Mouse (Mus musculus) intestine, embryonic 16.5 days (tissue): ENCODE data around the gene Smtnl1. TPM values are rescaled to one million over a fixed set of nuclear protein-coding genes. Genes with fewer than 3 reads are reported as not detected.
A peak's percentile ranks its signal among the peaks of the same experiment; 100 is the strongest.

ENCODE experiments used
- ATAC-seq: fragments of 200-750 bp; cut with Nextera tagmentation; 2 replicates; pipeline ENCODE4 v1.8.0; 2017; ENCODE audit warnings: moderate TSS enrichment, moderate library complexity
- H3K27ac ChIP-seq: fragments of 300-500 bp; sonication (generic); 2 replicates; pipeline ENCODE4 v1.5.1; 2014; ENCODE audit warnings: mild to moderate bottlenecking, low read length
- H3K27me3 ChIP-seq: fragments of 300-500 bp; sonication (generic); replicated peaks from 2 replicates; pipeline ENCODE4 v1.6.1; 2014; ENCODE audit warnings: low read length, control low read depth, mixed read lengths; ENCODE audit not compliant: control insufficient read depth, insufficient read depth
- H3K36me3 ChIP-seq: fragments of 300-500 bp; sonication (generic); 2 replicates; pipeline ENCODE4 v1.6.1; 2014; ENCODE audit warnings: low read length, control low read depth; ENCODE audit not compliant: control insufficient read depth, insufficient read depth
- H3K4me1 ChIP-seq: fragments of 300-500 bp; sonication (generic); 2 replicates; pipeline ENCODE4 v1.6.1; 2014; ENCODE audit warnings: low read length, control low read depth, mixed read lengths; ENCODE audit not compliant: control insufficient read depth, insufficient read depth
- H3K4me2 ChIP-seq: fragments of 300-500 bp; sonication (generic); 2 replicates; pipeline ENCODE4 v1.6.1; 2014; ENCODE audit warnings: low read depth, low read length, control low read depth
- H3K4me3 ChIP-seq: fragments of 300-500 bp; sonication (generic); 2 replicates; pipeline ENCODE4 v1.5.1; 2014; ENCODE audit warnings: mild to moderate bottlenecking, low read length
- H3K9ac ChIP-seq: fragments of 300-500 bp; sonication (generic); 2 replicates; pipeline ENCODE4 v1.6.1; 2014; ENCODE audit warnings: low read depth, low read length
- H3K9me3 ChIP-seq: fragments of 300-500 bp; sonication (generic); 2 replicates; pipeline ENCODE4 v1.6.1; 2016; ENCODE audit warnings: low read length, control low read depth; ENCODE audit not compliant: control insufficient read depth
- WGBS: fragments of 180-500 bp; shearing (Covaris S2); extraction: QIAGEN DNeasy Blood & Tissue Kit; methylation state at CpG from one replicate; pipeline ENCODE4 v1.1.7; 2014; 5-methylcytosine and 5-hydroxymethylcytosine counted together
- polyA plus RNA-seq: library from polyadenylated mRNA; unstranded; fragments of >200 nt; fragmentation: Nextera tagmentation; extraction: Ambion mirVana; gene quantifications from 2 replicates; pipeline ENCODE4 v1.2.1, GENCODE M21; 2015

The Smtnl1 gene
- polyA plus RNA-seq, 1 experiment from 2014 or later: 0.17 TPM

DNA sequence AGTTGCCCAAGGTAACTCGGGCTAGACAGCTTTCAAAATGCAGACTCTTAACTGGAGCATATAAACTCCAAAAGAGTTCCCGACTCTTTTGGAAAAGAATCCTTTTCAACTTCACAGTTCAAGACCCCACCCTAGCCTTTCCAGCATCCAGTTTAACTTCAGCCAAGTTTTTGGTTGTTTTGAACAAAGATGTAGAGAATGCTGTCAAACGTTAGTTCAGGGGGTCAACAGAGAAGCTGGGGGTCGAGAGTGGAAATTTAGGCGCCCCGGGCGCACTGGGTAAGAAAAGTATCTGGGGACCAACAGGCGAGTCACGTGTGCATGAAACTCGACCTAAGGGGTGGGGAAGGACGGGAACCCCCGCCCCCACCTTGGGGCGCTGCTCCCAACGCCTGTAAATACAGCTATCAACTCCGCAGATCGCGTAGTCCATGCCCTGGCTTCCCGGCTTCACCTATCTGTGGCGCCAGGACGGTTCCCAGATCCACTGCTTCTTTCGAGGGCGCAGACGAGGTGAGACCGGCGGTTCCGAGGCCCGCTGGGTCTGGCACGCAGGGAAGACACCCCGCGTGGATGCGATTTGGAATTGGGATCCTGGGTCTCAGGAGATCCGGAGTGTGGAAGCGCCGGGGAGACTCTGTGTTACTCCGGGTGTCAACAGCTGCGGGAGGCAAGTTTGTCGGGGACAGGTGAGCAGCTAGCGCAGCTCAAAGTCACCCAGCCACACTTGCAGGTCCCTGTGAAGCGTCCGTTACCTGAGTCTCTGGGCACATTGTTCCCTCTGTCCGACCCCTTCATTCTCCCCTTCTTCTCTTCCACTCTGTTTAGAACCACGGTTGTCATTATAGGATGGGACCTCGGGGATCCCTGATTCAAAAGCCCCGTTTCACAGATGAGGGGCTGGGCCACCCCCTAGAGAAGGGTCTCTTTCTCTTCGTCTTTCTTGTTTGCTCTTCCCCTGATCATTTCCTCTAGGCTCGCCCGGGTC lies 16.8 kb upstream of the Smtnl1 start:
- Histone ChIP-seq H3K27ac (peak overlapping the region; percentile 83), H3K4me3 (peak overlapping the region; percentile 73), H3K4me2 (peak overlapping the region; percentile 97), H3K4me1 (peaks cover 25% of the 10 kb centered on the region), H3K9me3 (no peaks in the 10 kb centered on the region), H3K9ac (peak overlapping the region; percentile 86), H3K27me3 (no peaks in the 10 kb centered on the region), H3K36me3 (no peaks in the 10 kb centered on the region)
- ATAC-seq: peak; percentile 49
- under 1% methylated on average over 47 of the region's 47 CpGs for WGBS

DNA sequence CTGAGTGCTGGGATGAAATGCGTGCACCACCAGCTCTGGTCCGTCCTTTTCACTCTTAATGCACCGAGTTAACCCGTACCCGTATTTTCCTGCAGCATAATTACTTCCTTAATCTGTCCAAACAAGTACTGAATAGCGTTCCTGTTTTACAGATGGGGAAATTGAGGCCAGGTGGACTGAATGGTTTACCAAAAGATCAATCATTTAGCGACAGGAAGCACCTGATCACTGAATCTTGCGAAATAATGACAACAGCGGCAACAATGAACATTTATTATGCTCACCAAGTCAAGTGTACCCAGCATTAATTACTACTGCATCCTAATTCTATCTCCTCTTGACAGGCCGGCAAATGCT lies 16.1 kb upstream of the Smtnl1 start, which contains the start of gene Slc43a1:
Slc43a1 (plus strand) TSS at position 258 of the 357 bp plus-strand sequence.
- 31% methylated on average over 10 of the region's 10 CpGs for WGBS
- H3K9ac ChIP-seq: peak within 1 kb of the TSS; percentile 86
- H3K36me3 ChIP-seq: no peaks in the 10 kb centered on the region
- ATAC-seq: no peak
- no peaks in the 10 kb centered on the region for H3K27me3 ChIP-seq
- H3K27ac ChIP-seq: peak within 1 kb of the TSS; percentile 83
- H3K9me3 ChIP-seq: no peaks in the 10 kb centered on the region
- peak within 1 kb of the TSS; percentile 73 for H3K4me3 ChIP-seq
- peak within 1 kb of the TSS; percentile 97 for H3K4me2 ChIP-seq
- H3K4me1 ChIP-seq: peaks cover 25% of the 10 kb centered on the region

DNA sequence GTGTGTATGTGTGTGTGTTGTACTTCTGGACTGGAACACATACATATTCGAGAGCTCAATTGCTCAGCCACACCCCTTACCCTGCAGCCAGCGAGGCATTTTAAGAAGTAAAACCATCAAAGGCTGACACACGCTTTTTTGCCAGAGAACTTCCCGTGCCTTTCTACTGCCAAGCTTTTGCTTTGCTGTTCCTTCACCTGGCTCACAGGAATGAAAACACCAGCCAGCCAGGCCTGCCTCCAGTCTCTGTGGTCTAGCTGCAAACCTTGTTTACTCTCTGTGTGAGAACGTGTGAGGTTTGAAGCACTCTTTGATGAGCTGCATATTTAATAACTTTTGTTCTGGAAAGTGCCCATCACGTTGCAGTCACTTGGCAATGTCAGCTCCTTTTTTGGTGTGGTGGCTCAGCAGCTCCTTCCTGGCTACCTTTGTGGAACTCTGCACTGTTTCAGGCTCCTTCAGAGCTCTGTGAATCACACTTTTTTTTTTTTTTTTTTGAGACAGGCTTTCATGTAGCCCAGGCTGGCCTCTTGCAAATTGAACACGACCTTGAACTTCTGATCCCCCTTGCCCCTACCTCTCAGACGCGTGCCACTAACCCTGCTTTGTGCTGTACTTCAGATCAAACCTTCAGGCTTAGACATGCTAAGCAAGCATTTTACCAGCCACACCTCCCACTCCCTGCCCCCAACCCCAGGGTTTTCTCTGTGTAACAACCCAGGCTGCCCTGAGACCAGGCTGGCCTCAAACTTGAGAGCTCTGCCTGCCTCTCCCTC lies 15.6 kb upstream of the Smtnl1 start:
- H3K4me3 ChIP-seq: no peak overlapping the region
- H3K9ac ChIP-seq: no peak overlapping the region
- WGBS: 37% methylated on average over 9 of the region's 9 CpGs
- H3K4me1 ChIP-seq: peaks cover 25% of the 10 kb centered on the region
- ATAC-seq: no peak
- H3K36me3 ChIP-seq: no peaks in the 10 kb centered on the region
- no peak overlapping the region for H3K4me2 ChIP-seq
- no peaks in the 10 kb centered on the region for H3K27me3 ChIP-seq
- no peak overlapping the region for H3K27ac ChIP-seq
- no peaks in the 10 kb centered on the region for H3K9me3 ChIP-seq

DNA sequence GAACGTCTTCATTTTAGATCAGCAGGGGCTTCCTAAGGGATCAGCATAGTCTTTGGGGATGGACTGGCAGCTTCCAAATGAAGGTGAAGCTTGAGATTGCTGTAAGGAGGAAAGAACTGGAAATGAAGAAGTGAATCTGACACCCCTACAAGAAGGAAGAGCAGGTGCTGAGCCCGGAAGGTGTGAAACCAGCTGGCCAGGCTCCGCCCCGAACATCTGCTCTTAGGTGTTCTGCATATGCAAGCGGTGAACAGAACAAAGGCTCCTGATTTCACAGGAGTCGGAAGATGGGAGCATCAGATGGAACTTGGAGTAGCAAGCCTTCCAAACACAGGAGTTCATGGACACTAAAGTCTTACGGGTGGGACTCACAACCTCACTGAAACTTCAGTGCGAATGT lies 14.7 kb upstream of the Smtnl1 start:
- no peaks in the 10 kb centered on the region for H3K9me3 ChIP-seq
- 58% methylated on average over 8 of the region's 8 CpGs for WGBS
- H3K4me3 ChIP-seq: no peak overlapping the region
- no peak for ATAC-seq
- H3K27ac ChIP-seq: no peak overlapping the region
- peaks cover 25% of the 10 kb centered on the region for H3K4me1 ChIP-seq
- H3K4me2 ChIP-seq: no peak overlapping the region
- no peaks in the 10 kb centered on the region for H3K27me3 ChIP-seq
- no peak overlapping the region for H3K9ac ChIP-seq
- H3K36me3 ChIP-seq: no peaks in the 10 kb centered on the region

DNA sequence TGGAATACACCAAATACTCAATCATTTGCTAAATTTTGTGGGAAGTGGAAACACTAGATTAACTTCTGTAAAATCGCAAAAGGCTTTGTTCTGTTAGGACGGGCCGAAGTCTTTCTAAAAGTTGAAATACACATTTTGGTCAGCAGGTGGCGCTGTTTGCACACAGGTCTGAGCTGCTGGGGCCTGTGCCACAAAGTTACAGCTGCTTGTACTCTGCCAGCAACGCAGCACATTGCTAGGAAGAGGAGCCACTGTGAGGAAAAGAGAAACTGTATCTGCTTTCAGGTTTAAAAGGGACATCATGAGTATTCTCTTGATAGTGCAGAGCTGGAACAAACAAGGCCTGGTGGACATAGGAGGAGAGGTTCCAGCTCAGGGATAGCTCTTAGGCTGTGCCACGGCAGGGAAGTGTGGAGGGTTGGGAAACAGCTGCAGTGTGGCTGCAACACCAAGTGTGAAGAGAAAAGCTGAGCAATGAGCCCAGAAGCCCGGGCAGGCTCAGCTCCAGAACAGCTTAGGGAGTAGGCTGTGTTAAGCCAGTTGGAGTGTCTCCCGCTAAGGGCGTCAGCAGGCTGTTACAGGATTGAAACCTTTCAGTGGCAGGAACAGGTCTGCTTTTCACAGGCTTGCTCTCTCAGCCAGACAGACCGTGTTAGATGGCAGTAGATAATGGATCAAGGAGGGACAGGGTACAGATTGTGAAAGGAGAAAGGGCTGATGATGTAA lies 9.4 kb upstream of the Smtnl1 start:
- Histone ChIP-seq H3K4me3 (no peak overlapping the region), H3K36me3 (no peaks in the 10 kb centered on the region), H3K4me1 (peaks cover 10% of the 10 kb centered on the region), H3K27me3 (no peaks in the 10 kb centered on the region), H3K27ac (peak overlapping the region; percentile 62), H3K4me2 (no peak overlapping the region), H3K9me3 (no peaks in the 10 kb centered on the region), H3K9ac (peak overlapping the region; percentile 31; the same call in 1 of the 2 replicates)
- peak; percentile 73 for ATAC-seq
- 29% methylated on average over 10 of the region's 10 CpGs for WGBS

DNA sequence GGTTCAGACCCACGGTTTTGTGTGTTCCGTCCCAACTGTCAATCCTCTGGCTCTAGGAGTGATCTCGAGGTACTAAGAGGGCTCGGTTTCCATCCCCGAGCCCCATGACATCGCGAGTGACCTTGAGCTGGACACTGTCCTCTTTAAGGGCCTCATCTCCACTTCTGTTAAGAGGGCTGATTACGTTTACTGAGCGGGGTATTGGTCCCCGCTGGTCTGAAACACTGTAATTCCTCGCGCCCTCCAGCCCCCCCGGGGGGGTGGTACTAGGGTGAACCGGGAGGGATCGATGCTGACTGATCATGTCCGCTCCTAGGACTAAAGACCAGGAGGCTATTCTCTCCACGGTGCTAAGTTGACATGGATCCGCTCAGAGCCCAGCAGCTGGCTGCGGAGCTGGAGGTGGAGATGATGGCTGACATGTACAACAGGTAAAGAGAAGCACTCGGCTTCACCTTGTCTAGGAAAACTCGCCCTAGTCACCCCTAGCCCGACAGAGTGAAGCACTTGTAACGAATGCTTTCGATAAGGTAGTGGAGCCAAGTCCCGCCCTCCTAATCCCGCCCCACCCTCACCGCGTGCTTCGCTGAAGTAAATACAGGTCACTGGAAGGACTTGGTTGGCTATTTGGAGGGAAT lies 5.0 kb upstream of the Smtnl1 start:
- H3K4me1 ChIP-seq: peaks cover 12% of the 10 kb centered on the region
- H3K27ac ChIP-seq: peak overlapping the region; percentile 65
- H3K9ac ChIP-seq: peak overlapping the region; percentile 77
- H3K36me3 ChIP-seq: no peaks in the 10 kb centered on the region
- peak; percentile 71 for ATAC-seq
- peak overlapping the region; percentile 94 for H3K4me2 ChIP-seq
- under 1% methylated on average over 29 of the region's 29 CpGs for WGBS
- no peaks in the 10 kb centered on the region for H3K9me3 ChIP-seq
- H3K27me3 ChIP-seq: no peaks in the 10 kb centered on the region
- H3K4me3 ChIP-seq: peak overlapping the region; percentile 90

DNA sequence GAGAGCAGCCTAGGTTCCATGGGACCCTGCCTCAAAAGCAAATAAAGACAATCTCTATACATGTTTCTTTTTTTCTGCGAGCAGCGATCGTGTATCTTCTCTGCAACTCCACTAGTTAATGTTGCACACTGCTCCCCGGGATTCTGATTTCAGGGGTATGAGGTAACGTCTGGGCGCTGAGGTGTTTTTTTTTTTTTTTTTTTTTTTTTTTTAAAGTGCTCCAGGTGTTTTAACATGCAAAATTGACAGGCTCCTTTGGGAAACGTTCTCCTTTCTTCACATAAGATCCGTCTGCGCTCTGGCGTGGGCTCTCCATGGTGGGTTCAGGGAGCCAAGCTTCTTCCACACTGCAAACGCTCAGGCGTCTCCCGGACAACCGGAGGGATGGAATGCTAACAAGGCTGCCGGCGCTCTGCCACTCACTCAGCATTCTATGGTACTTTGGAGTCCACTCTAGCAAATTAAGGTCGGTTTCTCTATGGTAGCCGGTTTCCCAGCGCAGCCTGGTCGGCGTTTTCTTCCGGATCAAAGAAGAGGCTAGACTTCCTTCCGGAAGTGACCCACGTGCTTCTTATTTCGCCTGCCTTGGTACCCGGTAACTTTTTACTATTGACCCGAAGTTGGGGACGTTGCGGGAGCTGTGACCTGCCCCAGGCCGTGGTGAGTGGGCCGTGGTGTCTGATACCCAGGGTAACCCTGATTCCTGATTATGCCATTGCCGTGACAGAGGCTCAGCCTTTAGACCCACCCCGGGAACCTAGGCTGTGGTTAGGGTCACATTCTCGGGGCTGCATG lies 4.2 kb upstream of the Smtnl1 start, which contains the start of gene Timm10:
Timm10 (plus strand) TSS at position 510 of the 795 bp plus-strand sequence.
- Histone ChIP-seq H3K27me3 (no peaks in the 10 kb centered on the region), H3K36me3 (no peaks in the 10 kb centered on the region), H3K9ac (peak within 1 kb of the TSS; percentile 77), H3K4me2 (peak within 1 kb of the TSS; percentile 94), H3K9me3 (no peaks in the 10 kb centered on the region), H3K4me3 (peak within 1 kb of the TSS; percentile 90), H3K4me1 (0 out of 2 replicates have a peak, but pooled peaks cover 6% of the 10 kb centered on the region), H3K27ac (peak within 1 kb of the TSS; percentile 65)
- ATAC-seq: peak; percentile 86
- WGBS: under 1% methylated on average over 34 of the region's 34 CpGs

DNA sequence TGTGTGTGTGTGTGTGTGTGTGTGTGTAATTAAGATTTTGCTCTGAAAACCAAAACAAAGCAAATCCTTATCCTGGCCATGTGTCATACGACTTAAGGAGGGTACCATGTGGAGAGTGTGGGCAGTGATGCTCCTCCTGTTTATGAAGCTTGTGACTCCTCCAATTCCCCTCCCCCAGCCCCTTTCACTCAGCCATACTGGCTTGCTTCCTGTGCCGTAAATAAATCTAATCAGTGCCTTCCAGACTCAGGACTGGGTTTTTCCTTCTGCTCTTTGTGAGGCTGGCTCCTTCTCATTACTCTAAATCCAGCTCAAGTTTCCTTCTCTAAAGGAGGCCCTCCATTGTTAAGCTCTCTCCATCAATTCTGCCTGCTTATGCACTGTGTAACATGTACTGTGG lies 785 bp upstream of the Smtnl1 start:
- ATAC-seq: no peak
- peaks cover 11% of the 10 kb centered on the region for H3K27me3 ChIP-seq
- H3K4me2 ChIP-seq: no peak overlapping the region
- no peak overlapping the region for H3K9ac ChIP-seq
- 0 out of 2 replicates have a peak, but pooled peaks cover 5% of the 10 kb centered on the region for H3K4me1 ChIP-seq
- H3K27ac ChIP-seq: no peak overlapping the region
- H3K4me3 ChIP-seq: no peak overlapping the region
- H3K36me3 ChIP-seq: no peaks in the 10 kb centered on the region
- 29% methylated on average over 2 of the region's 2 CpGs for WGBS
- no peaks in the 10 kb centered on the region for H3K9me3 ChIP-seq
